Mouse (Mus musculus) spleen, adult 18-20 months (tissue): ENCODE results near the gene Cd207.
"Not testable (repeated sequence)": the region's sequence is repeated elsewhere in the genome, so short reads cannot be mapped to it uniquely, and the experiment has no call there.

Experiments
- DNase-seq, 2 experiments: peaks; one replicate each; pipeline ENCODE4 v3.0.0; 2022; ENCODE audit warnings: mixed read lengths in 2 of 2

Cd207 gene

GRCm38 (mm10) chr6:83696684-83697083, 19.0 kb upstream of the Cd207 start:
- DNase-seq = no peak

DNA sequence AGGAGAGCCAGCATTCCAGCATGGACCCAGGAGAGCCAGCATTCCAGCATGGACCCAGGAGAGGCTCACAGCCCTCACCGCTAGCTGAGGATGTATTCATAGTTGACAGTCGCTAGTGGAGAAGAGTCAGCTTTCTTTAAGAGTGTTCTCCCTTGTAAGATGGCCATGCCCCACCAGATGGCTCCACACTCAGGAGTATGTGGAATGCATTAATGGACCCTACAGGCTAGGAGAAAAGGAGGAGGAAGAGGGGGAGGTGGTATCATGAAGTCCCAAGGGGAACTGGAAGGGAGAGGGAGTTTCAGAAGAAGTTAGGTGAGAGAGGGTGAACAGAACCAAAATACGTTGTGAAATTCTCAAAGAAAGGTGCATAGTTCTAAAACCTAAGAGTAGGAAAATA, 18.1 kb upstream of the Cd207 start:
- DNase-seq = no peak

DNA sequence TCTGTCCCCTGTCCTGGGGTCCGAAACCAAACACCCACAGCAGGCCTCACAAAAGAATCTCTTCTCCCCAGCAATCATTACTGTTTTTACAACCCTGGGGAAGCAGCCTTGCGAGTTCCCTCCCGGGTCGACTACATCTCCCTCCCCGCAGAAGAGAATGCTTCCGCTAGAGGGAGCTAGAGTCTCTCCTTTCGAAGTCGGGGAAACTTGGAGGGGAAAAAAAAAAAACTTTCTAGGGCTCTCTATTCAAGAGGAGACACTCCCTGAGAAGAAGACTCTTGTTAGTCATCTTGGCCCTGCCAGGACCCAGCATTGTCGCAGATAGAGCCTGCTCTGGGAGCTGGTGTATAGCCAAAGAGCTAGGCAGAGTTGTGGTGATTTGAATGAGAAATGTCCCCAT, 16.2 kb upstream of the Cd207 start:
- DNase-seq = peak in 1 of 2 experiments; percentile 31

DNA sequence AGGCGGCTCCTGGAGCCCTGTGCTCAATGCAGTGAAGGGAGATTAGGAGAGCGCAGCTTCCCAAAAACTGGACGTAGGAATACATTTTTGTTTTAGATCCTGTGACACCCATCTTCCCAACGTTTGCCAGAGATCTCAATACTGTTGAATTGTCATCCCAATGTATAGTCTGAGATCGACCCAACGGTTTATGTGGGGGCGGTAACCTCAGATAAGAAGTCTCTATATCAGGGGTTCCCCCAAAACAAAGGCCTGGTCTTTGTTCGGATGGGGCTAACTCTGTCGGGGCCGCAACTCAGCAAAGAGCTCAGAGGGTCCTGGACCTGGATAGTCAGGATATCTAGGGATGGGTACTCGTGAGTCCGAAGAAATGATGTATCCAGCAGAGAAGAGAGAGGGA, 15.3 kb upstream of the Cd207 start:
- DNase-seq = no peak

- no peak for DNase-seq
Observed at GRCm38 (mm10) chr6:83690936-83691335, 13.3 kb upstream of the Cd207 start.

- peak in 1 of 2 experiments; percentile 38 for DNase-seq
Observed at GRCm38 (mm10) chr6:83690277-83690676, 12.6 kb upstream of the Cd207 start.

DNA sequence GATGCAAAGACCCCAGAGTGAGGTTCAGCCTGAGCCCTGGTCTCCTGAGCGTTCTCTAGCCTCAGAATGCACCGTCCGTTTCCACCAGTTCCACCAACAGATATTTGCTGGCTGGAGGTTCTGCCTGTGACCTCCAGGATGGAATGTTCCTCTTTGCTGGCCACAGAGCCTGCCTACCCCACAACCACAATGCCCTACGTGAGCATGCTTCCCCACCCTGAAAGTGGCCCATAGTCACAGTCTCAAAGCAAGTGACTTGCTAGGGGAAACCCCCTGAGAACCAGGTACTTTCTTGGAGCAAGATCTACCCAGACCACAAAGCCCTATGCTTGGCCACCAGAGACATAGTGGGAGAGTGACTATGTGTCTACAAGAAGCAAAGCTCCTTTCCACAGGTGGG, 11.7 kb upstream of the Cd207 start:
- no peak for DNase-seq

DNA sequence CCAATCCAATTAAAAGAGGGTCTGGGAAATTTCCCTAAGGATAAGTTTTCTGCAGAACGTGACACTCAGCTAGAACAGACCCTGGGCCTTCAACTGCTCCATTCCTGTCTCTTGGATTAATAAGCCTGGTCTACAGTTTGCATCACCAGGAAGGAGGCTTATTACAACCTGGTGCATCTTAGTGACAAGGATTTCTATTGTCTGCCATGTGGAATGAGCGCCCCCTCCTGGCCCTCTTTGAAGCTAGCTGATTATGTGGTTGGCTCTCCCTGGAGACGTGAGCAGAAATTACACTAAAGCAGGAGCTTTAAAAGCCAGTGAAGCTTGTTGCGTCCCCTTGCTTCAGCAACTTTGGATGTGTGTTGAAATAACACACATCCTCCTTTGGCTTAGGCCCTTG, 4.3 kb downstream of the Cd207 start:
- DNase-seq = peak; percentile 10 to 66

DNA sequence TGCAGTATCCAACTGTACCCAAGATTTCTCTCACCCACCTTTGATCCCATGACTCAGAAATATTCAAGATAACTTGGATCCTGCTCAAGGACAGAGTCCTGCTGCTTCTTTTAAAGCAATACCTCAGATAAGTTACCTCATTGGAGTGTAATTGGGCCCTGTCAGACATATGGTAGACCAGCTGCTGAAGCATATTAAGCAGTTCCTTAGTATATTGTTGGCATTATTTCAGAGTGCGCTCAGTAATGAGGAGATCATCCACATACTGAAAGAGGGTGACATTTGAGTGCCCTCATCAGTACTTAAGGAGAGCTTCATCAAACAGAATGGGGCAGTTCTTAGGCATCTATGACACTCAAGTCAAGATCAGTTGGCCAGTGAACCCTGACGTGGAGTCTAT, 12.6 kb downstream of the Cd207 start:
- DNase-seq = no peak

DNA sequence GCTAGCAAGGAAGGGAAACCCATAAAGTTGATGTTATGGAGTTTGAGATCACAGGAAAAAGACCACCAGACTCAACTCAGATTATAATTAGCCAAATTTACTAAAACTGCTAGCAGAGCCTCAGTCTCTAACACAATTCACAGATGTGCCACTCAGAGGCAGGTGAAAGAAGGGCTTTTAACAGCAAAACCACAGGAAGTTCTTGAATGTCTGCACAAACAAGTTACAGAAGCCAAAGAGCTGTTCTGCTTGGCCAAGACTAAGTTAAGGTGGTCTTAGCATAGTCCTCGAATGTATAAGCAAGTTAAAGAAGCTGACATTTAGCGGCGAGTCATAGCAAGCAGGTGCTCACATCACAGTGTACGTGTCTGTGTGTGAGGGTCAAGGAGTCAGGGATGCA, 16.8 kb downstream of the Cd207 start:
- DNase-seq = no peak

DNA sequence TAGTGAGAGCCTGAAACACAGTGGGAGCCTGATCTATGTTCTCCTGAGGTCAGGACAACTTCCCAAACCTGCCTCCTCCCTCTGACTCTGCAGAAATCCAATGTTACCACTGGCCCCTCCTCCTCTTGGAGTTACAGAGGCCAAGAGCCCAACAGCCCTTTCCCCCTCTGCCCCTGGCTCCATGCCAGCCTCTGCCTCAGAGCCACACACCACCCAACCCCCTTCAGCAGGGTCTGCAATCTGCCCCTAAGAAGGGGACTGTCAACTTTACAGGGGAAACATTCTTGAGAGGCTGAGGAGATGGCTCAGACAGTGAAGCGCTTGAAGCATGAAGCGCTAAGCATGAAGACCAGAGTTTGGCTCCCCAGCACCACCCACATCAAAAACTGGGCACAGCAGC, 21.6 kb downstream of the Cd207 start, which contains the start of gene Clec4f:
Gene Clec4f (minus strand): TSS at position 101 of the 400 bp plus-strand sequence.
- no peak for DNase-seq

- no peak for DNase-seq
Observed at GRCm38 (mm10) chr6:83646715-83647114, 30.9 kb downstream of the Cd207 start.

- DNase-seq = no peak
Observed at GRCm38 (mm10) chr6:83635329-83635728, 42.3 kb downstream of the Cd207 start.

- not testable (repeated sequence) for DNase-seq
Observed at GRCm38 (mm10) chr6:83634631-83635030, 43.0 kb downstream of the Cd207 start.

- not testable (repeated sequence) for DNase-seq
Observed at GRCm38 (mm10) chr6:83634106-83634505, 43.6 kb downstream of the Cd207 start.

- DNase-seq = no peak
Observed at GRCm38 (mm10) chr6:83631815-83632214, 45.8 kb downstream of the Cd207 start.

GRCm38 (mm10) chr6:83626781-83627180, 50.9 kb downstream of the Cd207 start:
- no peak for DNase-seq
